Mouse (Mus musculus) limb, embryonic 11.5 days (tissue): ENCODE data around the gene Rab5c. TPM values are rescaled to one million over a fixed set of nuclear protein-coding genes. Genes with fewer than 3 reads are reported as not detected.

Experiments used
- ATAC-seq: fragments of 200-750 bp; cut with Nextera tagmentation; 2 replicates; pipeline ENCODE4 v1.8.0; 2017; ENCODE audit warnings: low read depth; ENCODE audit not compliant: insufficient number of reproducible peaks, low FRiP score, low TSS enrichment
- DNase-seq: peaks from one replicate; pipeline ENCODE4 v3.0.0-alpha.2; 2015; ENCODE audit warnings: low spot score
- H3K27ac ChIP-seq: fragments of 300-500 bp; sonication (generic); replicated peaks from 2 replicates; pipeline ENCODE4 v1.5.1; 2014; ENCODE audit warnings: low read depth, mild to moderate bottlenecking, low read length
- H3K27me3 ChIP-seq: fragments of 300-500 bp; sonication (generic); 2 replicates; pipeline ENCODE4 v1.6.1; 2014; ENCODE audit warnings: mild to moderate bottlenecking, low read length, mixed read lengths; ENCODE audit not compliant: control insufficient read depth, insufficient read depth
- H3K36me3 ChIP-seq: fragments of 300-500 bp; sonication (generic); 2 replicates; pipeline ENCODE4 v1.6.1; 2014; ENCODE audit warnings: mild to moderate bottlenecking, low read length, moderate library complexity, mixed read lengths; ENCODE audit not compliant: control insufficient read depth, insufficient read depth
- H3K4me1 ChIP-seq: fragments of 300-500 bp; sonication (generic); 2 replicates; pipeline ENCODE4 v1.6.1; 2014; ENCODE audit warnings: low read length, mixed read lengths; ENCODE audit not compliant: control insufficient read depth, insufficient read depth
- H3K4me2 ChIP-seq: fragments of 300-500 bp; sonication (generic); 2 replicates; pipeline ENCODE4 v1.6.1; 2014; ENCODE audit warnings: low read depth, mild to moderate bottlenecking, moderate library complexity; ENCODE audit not compliant: severe bottlenecking
- H3K4me3 ChIP-seq: fragments of 300-500 bp; sonication (generic); 2 replicates; pipeline ENCODE4 v1.5.1; 2014; ENCODE audit warnings: low read depth, low read length
- H3K9ac ChIP-seq: fragments of 300-500 bp; sonication (generic); 2 replicates; pipeline ENCODE4 v1.6.1; 2014; ENCODE audit warnings: mild to moderate bottlenecking, low read length
- H3K9me3 ChIP-seq: fragments of 300-500 bp; sonication (generic); 2 replicates; pipeline ENCODE4 v1.6.1; 2016; ENCODE audit warnings: low read length; ENCODE audit not compliant: control insufficient read depth
- WGBS: fragments of 180-500 bp; shearing (Covaris S2); extraction: QIAGEN DNeasy Blood & Tissue Kit; methylation state at CpG from one replicate; pipeline ENCODE4 v1.1.7; 2014; 5-methylcytosine and 5-hydroxymethylcytosine counted together
- polyA plus RNA-seq: library from polyadenylated mRNA; unstranded; fragments of >200 nt; fragmentation: Nextera tagmentation; extraction: Ambion mirVana; gene quantifications from 2 replicates; pipeline ENCODE4 v1.2.1, GENCODE M21; 2014

The Rab5c gene
- polyA plus RNA-seq, 1 experiment from 2014 or later = 68.7 TPM

- WGBS = 84% methylated on average over 4 of the region's 4 CpGs
- Histone ChIP-seq H3K9me3 (no peaks in the 10 kb centered on the region), H3K4me1 (peaks cover 2% of the 10 kb centered on the region; the same call in 1 of the 2 replicates), H3K4me2 (no peak overlapping the region), H3K36me3 (no peaks in the 10 kb centered on the region), H3K9ac (no peak overlapping the region), H3K27ac (no peak overlapping the region), H3K27me3 (no peaks in the 10 kb centered on the region), H3K4me3 (no peak overlapping the region)
- ATAC-seq (no peak), DNase-seq (no peak)
Measured at GRCm38 (mm10) chr11:100774261-100774660, 36.2 kb upstream of the Rab5c start.

GRCm38 (mm10) chr11:100770646-100771408, 32.8 kb upstream of the Rab5c start, which contains the start of gene Ghdc:
Gene Ghdc (minus strand): TSS chr11:100770957.
- H3K36me3 ChIP-seq = no peaks in the 10 kb centered on the region
- peak within 1 kb of the TSS; percentile 62 for H3K4me2 ChIP-seq
- DNase-seq = peak; percentile 78
- H3K27me3 ChIP-seq = no peaks in the 10 kb centered on the region
- ATAC-seq = 0 out of 2 replicates have a peak, but pooled peaks have one; percentile 31
- H3K9ac ChIP-seq = peak within 1 kb of the TSS; percentile 61
- H3K9me3 ChIP-seq = no peaks in the 10 kb centered on the region
- no peak within 1 kb of the TSS for H3K27ac ChIP-seq
- peaks cover 2% of the 10 kb centered on the region; the same call in 1 of the 2 replicates for H3K4me1 ChIP-seq
- 18% methylated on average over 17 of the region's 17 CpGs for WGBS
- peak within 1 kb of the TSS; percentile 53 for H3K4me3 ChIP-seq

GRCm38 (mm10) chr11:100769980-100770379, 32.0 kb upstream of the Rab5c start:
- WGBS = 66% methylated on average over 6 of the region's 6 CpGs
- DNase-seq = no peak
- peak overlapping the region; percentile 30; the same call in 1 of the 2 replicates for H3K9ac ChIP-seq
- H3K9me3 ChIP-seq = no peaks in the 10 kb centered on the region
- H3K4me1 ChIP-seq = peaks cover 2% of the 10 kb centered on the region; the same call in 1 of the 2 replicates
- peak overlapping the region; percentile 62 for H3K4me2 ChIP-seq
- H3K27ac ChIP-seq = no peak overlapping the region
- no peaks in the 10 kb centered on the region for H3K36me3 ChIP-seq
- peak overlapping the region; percentile 53; the same call in 1 of the 2 replicates for H3K4me3 ChIP-seq
- no peak for ATAC-seq
- no peaks in the 10 kb centered on the region for H3K27me3 ChIP-seq

GRCm38 (mm10) chr11:100767871-100768270, 29.9 kb upstream of the Rab5c start:
- Histone ChIP-seq H3K27me3 (no peaks in the 10 kb centered on the region), H3K9ac (no peak overlapping the region), H3K27ac (no peak overlapping the region), H3K4me2 (no peak overlapping the region), H3K4me3 (no peak overlapping the region), H3K36me3 (no peaks in the 10 kb centered on the region), H3K9me3 (no peaks in the 10 kb centered on the region), H3K4me1 (peaks cover 2% of the 10 kb centered on the region; the same call in 1 of the 2 replicates)
- DNase-seq (no peak), ATAC-seq (no peak)
- 91% methylated on average over 5 of the region's 5 CpGs for WGBS

- Histone ChIP-seq H3K27ac (no peak overlapping the region), H3K27me3 (peaks cover 3% of the 10 kb centered on the region; the same call in 1 of the 2 replicates), H3K9ac (no peak overlapping the region), H3K4me1 (peaks cover 4% of the 10 kb centered on the region; the same call in 1 of the 2 replicates), H3K4me3 (no peak overlapping the region), H3K4me2 (no peak overlapping the region), H3K9me3 (no peaks in the 10 kb centered on the region), H3K36me3 (no peaks in the 10 kb centered on the region)
- WGBS = 78% methylated on average over 9 of the region's 9 CpGs
- DNase-seq = no peak
- ATAC-seq = no peak
Measured at GRCm38 (mm10) chr11:100766726-100767125, 28.7 kb upstream of the Rab5c start.

- H3K4me1 ChIP-seq = peaks cover 6% of the 10 kb centered on the region; the same call in 1 of the 2 replicates
- no peak for DNase-seq
- WGBS = 88% methylated on average over 7 of the region's 7 CpGs
- ATAC-seq = no peak
- H3K36me3 ChIP-seq = no peaks in the 10 kb centered on the region
- peak within 1 kb of the TSS; percentile 32 for H3K4me3 ChIP-seq
- peak within 1 kb of the TSS; percentile 74 for H3K4me2 ChIP-seq
- H3K9me3 ChIP-seq = no peaks in the 10 kb centered on the region
- peak within 1 kb of the TSS; percentile 47 for H3K9ac ChIP-seq
- H3K27ac ChIP-seq = no peak within 1 kb of the TSS
- peaks cover 23% of the 10 kb centered on the region for H3K27me3 ChIP-seq
Measured at GRCm38 (mm10) chr11:100762831-100763230, 24.8 kb upstream of the Rab5c start, which contains the start of gene Hcrt. Gene Hcrt (minus strand): TSS chr11:100762931.

GRCm38 (mm10) chr11:100761547-100762045, 23.6 kb upstream of the Rab5c start:
- H3K4me3 ChIP-seq = peak overlapping the region; percentile 32
- H3K9me3 ChIP-seq = no peaks in the 10 kb centered on the region
- peak overlapping the region; percentile 74 for H3K4me2 ChIP-seq
- H3K36me3 ChIP-seq = no peaks in the 10 kb centered on the region
- H3K4me1 ChIP-seq = peaks cover 6% of the 10 kb centered on the region; the same call in 1 of the 2 replicates
- H3K27ac ChIP-seq = no peak overlapping the region
- DNase-seq = peak; percentile 91
- ATAC-seq = no peak
- peaks cover 23% of the 10 kb centered on the region for H3K27me3 ChIP-seq
- WGBS = under 1% methylated on average over 27 of the region's 27 CpGs
- peak overlapping the region; percentile 47 for H3K9ac ChIP-seq

- ATAC-seq = no peak
- under 1% methylated on average over 51 of the region's 51 CpGs for WGBS
- H3K36me3 ChIP-seq = no peaks in the 10 kb centered on the region
- H3K9ac ChIP-seq = no peak within 1 kb of the TSS; the same call in 1 of the 2 replicates
- peaks cover 23% of the 10 kb centered on the region for H3K27me3 ChIP-seq
- H3K4me2 ChIP-seq = peak within 1 kb of the TSS; percentile 44
- DNase-seq = peak; percentile 37
- H3K27ac ChIP-seq = no peak within 1 kb of the TSS
- H3K4me3 ChIP-seq = peak within 1 kb of the TSS; percentile 8; the same call in 1 of the 2 replicates
- H3K9me3 ChIP-seq = no peaks in the 10 kb centered on the region
- peaks cover 6% of the 10 kb centered on the region; the same call in 1 of the 2 replicates for H3K4me1 ChIP-seq
Measured at GRCm38 (mm10) chr11:100759611-100760233, 21.7 kb upstream of the Rab5c start, which contains the start of gene Kcnh4. Gene Kcnh4 (minus strand): TSS chr11:100759942.
